Mouse (Mus musculus): ENCODE results near the gene Gm43738. TPM values are rescaled to one million over a fixed set of nuclear protein-coding genes. Genes with fewer than 3 reads are reported as not detected.
A peak's percentile ranks its signal among the peaks of the same experiment; 100 is the strongest.
"Not testable (repeated sequence)": the region's sequence is repeated elsewhere in the genome, so short reads cannot be mapped to it uniquely, and the experiment has no call there.

Gene Gm43738
- polyA plus RNA-seq, 1 experiment from 2014 or later = not detected

DNA sequence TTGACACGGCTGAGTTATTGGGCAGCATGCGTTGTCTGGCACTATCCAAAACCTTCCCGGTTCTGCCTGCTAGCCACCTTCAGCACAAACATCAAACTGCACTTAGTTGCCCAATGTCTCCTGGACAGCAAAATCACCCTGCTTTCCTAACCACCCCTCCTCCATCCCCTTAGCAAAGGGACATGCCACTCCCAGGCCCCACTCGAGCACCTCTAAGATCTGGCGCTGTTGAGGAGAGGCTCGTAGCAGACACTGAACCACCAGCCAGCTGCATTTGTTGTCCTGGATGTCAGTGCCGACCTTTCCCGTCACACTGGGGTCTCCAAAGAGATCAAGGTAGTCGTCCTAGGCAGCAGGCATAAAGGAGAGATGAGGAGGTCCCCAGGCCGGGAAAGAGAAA is 6.9 kb downstream of the Gm43738 start:
- no peak for DNase-seq (ENCODE audit: low spot score)
- H3K4me1 ChIP-seq = peaks cover 54% of the 10 kb centered on the region
- H3K36me3 ChIP-seq = peaks cover 58% of the 10 kb centered on the region
- H3K27ac ChIP-seq (replicated peaks) = no peak overlapping the region
- H3K4me3 ChIP-seq = no peak overlapping the region
- no peaks in the 10 kb centered on the region for H3K9me3 ChIP-seq (replicated peaks)
- WGBS = 89% methylated on average over 10 of the region's 10 CpGs
- peaks cover 54% of the 10 kb centered on the region for H3K27me3 ChIP-seq (ENCODE audit: low read depth, poor library complexity, severe bottlenecking)

DNA sequence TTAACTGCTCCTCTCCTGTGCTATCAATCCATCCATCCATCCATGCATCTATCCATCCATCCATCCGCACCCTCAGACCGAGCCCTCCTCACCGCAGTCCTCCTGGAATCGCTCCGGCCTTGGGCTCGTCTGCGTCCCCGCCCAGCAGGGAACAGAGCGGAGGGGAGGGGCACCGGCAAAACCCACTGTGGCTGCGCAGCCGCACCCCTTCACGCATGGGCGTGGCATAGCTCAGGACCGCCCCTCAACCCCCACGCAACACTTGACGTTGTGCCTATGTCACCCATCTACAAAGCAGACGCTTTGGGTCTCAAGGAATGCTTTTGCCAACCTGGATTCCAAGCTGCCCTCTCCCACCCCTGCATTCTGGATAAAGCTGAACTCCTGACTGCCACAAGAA is 7.7 kb downstream of the Gm43738 start, which contains the start of gene Rusc1:
Rusc1 (minus strand) TSS at position 137 of the 400 bp plus-strand sequence.
- Histone ChIP-seq H3K4me1 (peaks cover 54% of the 10 kb centered on the region), H3K4me3 (peak within 1 kb of the TSS; percentile 79), H3K36me3 (peaks cover 58% of the 10 kb centered on the region), H3K27me3 (ENCODE audit: low read depth, poor library complexity, severe bottlenecking) (peaks cover 62% of the 10 kb centered on the region), H3K9me3 (replicated peaks) (no peaks in the 10 kb centered on the region), H3K27ac (replicated peaks) (peak within 1 kb of the TSS; percentile 67)
- WGBS = 1% methylated on average over 18 of the region's 18 CpGs
- DNase-seq (ENCODE audit: low spot score) = peak; percentile 80

DNA sequence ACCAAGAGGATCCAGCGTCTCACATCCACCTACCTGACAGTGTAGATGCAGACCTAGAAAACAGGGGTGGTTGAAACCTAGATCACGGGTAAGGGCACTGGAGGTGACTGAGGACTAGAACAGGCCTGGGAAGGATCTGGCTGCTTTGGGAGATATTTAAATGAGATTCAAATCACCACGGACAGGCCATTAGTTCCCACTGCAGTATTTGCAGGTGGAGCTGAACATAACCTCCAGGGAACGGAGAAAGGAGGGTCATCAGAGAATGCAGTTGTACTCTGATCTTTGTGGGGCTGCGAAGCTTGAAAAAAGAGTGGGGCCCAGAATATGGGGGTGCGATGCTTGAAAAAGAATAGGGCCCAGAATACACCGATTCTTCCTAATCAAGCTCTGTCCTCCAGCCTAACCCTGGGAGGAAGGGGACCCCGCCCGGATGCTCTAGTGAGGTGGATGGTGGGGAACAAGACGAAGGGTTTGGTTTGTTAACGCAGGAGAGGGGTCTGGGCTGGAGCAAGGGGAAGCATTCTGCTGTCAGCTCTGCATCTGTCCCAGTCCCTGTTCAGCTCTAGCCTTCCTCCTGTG is 8.3 kb downstream of the Gm43738 start:
- WGBS = 14% methylated on average over 11 of the region's 11 CpGs
- Histone ChIP-seq H3K36me3 (peaks cover 58% of the 10 kb centered on the region), H3K9me3 (replicated peaks) (no peaks in the 10 kb centered on the region), H3K27ac (replicated peaks) (peak overlapping the region; percentile 67), H3K27me3 (ENCODE audit: low read depth, poor library complexity, severe bottlenecking) (peaks cover 68% of the 10 kb centered on the region), H3K4me1 (peaks cover 57% of the 10 kb centered on the region), H3K4me3 (peak overlapping the region; percentile 79)
- DNase-seq (ENCODE audit: low spot score) = no peak

DNA sequence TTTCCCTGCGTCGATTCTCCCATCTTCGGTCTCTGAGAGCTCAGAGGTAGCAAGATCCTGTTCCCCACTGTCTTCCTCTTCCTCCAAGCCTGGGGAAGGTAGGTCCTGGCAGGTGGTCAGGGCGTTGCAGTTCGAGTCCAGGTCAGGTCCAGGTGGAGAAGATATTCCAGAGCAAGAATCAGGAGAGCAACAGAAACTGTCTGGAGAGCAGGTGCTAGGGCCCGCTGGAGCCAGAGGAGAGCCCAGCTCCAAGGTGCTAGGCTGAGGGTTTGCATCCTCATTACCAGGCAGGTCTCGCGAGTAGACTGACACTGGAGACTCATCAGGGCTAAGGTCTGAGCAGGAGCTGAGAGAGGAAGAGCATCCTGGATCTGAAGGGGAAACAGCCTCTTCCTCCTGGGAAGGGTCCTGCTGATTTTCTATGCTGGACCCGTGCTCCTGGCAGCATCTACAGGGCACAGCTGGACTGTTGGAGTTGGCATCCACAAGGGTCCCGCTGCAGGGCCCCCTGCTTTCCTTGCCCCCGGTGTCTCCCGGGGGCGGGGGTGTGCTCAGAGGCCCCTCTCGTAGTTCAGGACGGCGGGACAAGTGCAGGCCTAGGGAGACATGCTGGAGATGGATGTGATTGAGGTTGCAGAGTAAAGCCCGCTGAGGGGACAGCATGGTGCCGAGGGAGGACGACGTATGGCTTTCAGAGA is 8.9 kb downstream of the Gm43738 start:
- peaks cover 53% of the 10 kb centered on the region for H3K36me3 ChIP-seq
- no peak for DNase-seq (ENCODE audit: low spot score)
- H3K9me3 ChIP-seq (replicated peaks) = no peaks in the 10 kb centered on the region
- H3K27ac ChIP-seq (replicated peaks) = peak overlapping the region; percentile 89; the same call in 1 of the 2 replicates
- WGBS = 7% methylated on average over 20 of the region's 20 CpGs
- H3K4me3 ChIP-seq = peak overlapping the region; percentile 79
- peaks cover 70% of the 10 kb centered on the region for H3K27me3 ChIP-seq (ENCODE audit: low read depth, poor library complexity, severe bottlenecking)
- H3K4me1 ChIP-seq = peaks cover 59% of the 10 kb centered on the region

DNA sequence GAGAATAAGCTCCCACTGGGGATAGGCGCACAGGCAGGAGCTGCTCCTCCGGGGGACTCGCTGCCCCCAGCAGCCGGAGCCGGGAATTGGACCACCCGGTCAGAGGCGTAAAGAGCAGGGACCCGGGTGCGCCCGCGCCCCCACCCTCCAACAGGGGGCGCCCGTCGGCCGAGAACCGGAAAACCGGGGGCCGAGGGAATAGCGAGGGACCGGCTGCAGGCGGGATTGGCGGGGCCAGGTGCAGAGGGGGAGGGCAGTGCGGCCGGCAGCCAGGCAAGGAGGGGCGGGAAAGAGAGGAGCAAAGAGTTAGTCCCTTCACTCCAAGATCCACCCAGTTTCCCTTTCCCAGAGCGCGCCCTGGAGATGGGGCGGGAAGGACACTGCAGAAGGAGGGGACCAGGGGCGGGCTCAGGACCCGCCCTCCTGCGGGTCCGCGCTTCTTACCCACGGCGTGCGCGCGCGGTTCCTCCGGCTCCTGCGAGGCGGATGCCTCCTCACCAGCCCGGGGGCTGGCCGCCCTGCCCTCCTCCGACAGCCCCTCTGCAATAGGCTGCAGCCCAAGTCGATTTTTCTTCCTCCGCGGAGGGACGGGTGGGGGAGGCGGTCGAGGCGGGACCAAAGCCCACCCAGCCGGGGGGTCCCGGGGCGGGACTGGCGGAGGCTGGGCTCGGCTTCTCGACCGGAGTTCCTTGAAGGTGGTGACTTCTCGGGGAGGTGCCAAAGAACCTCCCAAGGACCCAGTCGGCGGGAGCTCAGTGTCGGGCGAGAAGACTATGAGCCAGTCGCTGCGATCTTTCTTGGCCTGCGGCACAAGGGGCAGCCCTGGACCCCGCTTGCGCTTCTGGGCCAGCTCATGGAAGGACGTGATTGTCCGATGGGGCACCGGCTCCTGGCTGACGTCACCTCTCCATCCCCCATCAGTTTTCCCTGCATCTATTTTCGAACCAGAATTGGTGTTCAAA is 9.9 kb downstream of the Gm43738 start:
- Histone ChIP-seq H3K27me3 (ENCODE audit: low read depth, poor library complexity, severe bottlenecking) (peaks cover 70% of the 10 kb centered on the region), H3K36me3 (peaks cover 47% of the 10 kb centered on the region), H3K4me1 (peaks cover 59% of the 10 kb centered on the region), H3K27ac (replicated peaks) (peak overlapping the region; percentile 89), H3K4me3 (peak overlapping the region; percentile 79), H3K9me3 (replicated peaks) (no peaks in the 10 kb centered on the region)
- 1% methylated on average over 74 of the region's 74 CpGs for WGBS
- DNase-seq (ENCODE audit: low spot score) = peak; percentile 88

DNA sequence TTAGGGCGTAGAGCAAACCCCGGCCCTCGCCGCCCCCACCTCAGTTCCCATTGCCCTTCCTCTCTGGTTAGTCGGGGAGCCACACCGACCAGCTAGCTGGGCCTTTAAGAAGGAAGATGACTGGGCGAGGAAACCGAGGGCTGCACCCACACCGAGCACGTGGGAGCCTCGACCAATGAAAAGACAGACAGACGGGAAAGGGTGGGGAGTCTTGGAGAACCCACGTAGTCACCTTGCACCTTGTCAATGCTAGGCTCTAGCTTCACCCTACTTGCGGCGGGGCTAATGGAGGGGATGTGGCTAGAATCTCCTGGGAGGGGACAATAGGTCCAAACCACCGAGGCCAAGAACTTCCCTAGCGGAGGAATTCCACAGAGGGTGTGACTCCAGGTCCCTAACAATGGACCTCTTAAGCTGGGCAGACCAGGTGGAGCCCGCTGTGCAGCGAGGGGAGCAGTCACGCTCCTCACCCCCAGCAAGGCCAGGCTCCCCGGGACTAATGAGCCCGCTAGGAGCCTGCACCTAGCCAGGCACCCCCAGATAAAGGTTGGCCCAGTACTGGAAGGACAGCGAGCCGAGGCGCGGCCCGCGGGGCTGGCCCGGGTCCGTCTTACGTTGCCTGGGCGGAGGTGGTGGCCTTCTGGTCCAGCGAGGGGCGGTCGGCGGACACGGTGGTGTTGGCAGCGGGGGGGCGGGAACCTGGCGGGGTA is 10.9 kb downstream of the Gm43738 start:
- DNase-seq (ENCODE audit: low spot score) = peak; percentile 78
- H3K36me3 ChIP-seq = peaks cover 42% of the 10 kb centered on the region
- H3K4me3 ChIP-seq = peak overlapping the region; percentile 79
- H3K4me1 ChIP-seq = peaks cover 59% of the 10 kb centered on the region
- H3K27ac ChIP-seq (replicated peaks) = peak overlapping the region; percentile 89
- no peaks in the 10 kb centered on the region for H3K9me3 ChIP-seq (replicated peaks)
- peaks cover 70% of the 10 kb centered on the region for H3K27me3 ChIP-seq (ENCODE audit: low read depth, poor library complexity, severe bottlenecking)
- under 1% methylated on average over 40 of the region's 40 CpGs for WGBS

DNA sequence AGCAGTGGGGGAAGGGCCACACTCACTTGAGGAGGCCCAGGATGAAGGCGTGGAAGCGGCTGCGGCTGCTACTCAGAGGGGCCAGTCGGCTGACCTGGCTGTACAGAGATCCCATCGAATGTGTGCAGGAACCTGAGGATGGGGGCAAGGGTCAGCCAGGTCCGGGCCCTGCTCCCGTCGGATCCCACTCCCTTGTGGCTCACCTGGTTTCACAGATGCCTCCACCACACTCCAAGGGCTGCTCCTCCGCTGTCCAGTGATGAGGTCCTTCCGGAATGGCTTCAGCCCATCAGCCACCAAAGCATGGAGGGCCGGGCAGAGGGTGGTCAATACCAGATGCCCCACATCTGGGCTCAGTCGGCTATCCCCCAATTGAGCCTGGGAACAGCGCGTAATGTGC is 11.9 kb downstream of the Gm43738 start:
- peak overlapping the region; percentile 79 for H3K4me3 ChIP-seq
- 67% methylated on average over 14 of the region's 14 CpGs for WGBS
- no peak for DNase-seq (ENCODE audit: low spot score)
- H3K27ac ChIP-seq (replicated peaks) = no peak overlapping the region
- peaks cover 59% of the 10 kb centered on the region for H3K4me1 ChIP-seq
- H3K27me3 ChIP-seq (ENCODE audit: low read depth, poor library complexity, severe bottlenecking) = peaks cover 60% of the 10 kb centered on the region
- H3K9me3 ChIP-seq (replicated peaks) = no peaks in the 10 kb centered on the region
- H3K36me3 ChIP-seq = peaks cover 42% of the 10 kb centered on the region

DNA sequence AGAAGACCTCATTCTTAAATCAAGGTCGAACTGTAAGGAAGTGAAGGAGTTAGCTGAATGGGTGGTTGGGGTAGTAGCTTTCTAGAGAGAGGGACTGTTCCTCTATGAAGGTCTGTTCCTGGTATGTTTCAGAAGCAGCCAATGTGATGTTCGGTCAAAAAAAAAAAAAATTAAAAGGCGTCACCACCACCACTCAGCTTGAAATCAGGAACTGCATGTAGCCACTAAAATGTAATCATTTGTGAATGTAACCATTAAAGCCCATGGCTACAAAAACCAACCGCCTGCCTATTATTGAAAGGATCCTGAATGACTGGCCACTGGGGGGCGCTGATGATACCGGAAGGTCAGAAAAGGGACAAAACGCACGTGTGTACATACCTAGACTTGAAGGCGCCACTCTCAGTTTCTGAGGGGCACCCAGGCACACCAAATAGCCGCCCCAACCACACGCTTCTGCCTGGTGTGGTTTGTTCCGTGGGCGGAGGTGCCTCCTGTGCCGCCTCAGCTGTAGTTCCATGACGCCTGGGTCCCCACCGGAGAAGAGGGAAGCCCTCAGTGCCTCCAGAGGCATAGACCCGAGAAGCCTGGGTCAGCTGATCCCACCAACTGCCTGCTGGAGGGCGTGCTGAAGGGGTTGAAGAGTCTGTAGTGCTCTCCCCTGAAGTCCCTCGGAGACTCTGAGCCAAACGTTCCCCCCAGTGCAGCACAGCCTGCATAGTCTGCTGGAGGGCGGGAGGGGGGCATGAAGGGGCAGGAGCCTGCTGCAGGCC is 13.4 kb downstream of the Gm43738 start:
- DNase-seq (ENCODE audit: low spot score) = peak; percentile 76
- H3K27ac ChIP-seq (replicated peaks) = peak overlapping the region; percentile 52; the same call in 1 of the 2 replicates
- H3K36me3 ChIP-seq = peaks cover 37% of the 10 kb centered on the region
- peaks cover 49% of the 10 kb centered on the region for H3K4me1 ChIP-seq
- no peaks in the 10 kb centered on the region for H3K9me3 ChIP-seq (replicated peaks)
- 34% methylated on average over 21 of the region's 21 CpGs for WGBS
- peak overlapping the region; percentile 23; the same call in 1 of the 2 replicates for H3K4me3 ChIP-seq
- H3K27me3 ChIP-seq (ENCODE audit: low read depth, poor library complexity, severe bottlenecking) = peaks cover 46% of the 10 kb centered on the region

DNA sequence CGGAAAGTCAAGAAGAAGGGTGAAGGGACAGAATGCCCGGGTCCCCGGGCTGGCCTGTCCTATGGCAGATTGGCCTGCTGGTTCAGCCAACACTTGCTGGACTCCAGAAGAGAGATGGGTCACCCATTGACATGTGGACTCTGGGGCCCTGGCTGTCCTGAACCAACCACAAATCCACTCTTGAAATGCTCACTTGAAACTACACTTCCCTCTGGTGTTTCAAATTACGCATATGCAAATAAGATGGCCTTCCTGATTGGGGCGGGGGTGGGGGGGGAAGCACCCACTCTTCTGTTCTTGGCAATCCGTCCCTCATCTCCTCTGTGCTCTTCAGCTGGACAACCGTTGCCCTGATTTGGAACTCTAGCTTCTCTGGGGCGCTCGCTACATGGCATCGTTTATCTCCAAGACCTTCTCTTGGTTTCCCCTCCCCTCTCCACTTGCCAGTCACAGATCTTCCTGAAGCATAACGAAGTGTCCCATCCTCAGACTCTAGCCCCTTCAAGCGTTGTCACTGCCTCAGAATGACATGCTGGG is 16.2 kb downstream of the Gm43738 start:
- Histone ChIP-seq H3K36me3 (peaks cover 56% of the 10 kb centered on the region), H3K9me3 (replicated peaks) (no peaks in the 10 kb centered on the region), H3K27me3 (ENCODE audit: low read depth, poor library complexity, severe bottlenecking) (peaks cover 23% of the 10 kb centered on the region), H3K27ac (replicated peaks) (no peak overlapping the region), H3K4me3 (no peak overlapping the region), H3K4me1 (peaks cover 21% of the 10 kb centered on the region)
- WGBS = 85% methylated on average over 12 of the region's 12 CpGs
- DNase-seq (ENCODE audit: low spot score) = no peak

DNA sequence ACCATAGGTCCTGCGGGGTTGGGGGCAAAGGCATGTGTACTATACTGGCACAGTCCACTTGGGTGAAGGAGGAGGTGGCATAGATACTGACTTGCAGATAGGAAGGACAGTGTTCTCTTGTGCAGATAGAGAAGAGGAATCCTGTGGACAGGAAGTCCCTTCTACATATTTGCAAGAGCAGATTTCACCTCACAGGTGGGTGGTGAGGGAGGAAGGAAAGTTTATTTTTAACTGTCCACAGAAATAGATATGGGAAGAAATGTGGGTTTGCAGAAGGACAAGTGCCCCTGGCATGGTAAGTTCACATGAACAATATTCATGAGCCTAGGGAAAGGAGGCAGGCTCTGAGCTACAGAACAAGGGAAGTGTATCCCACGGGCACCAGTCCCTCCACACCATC is 16.8 kb downstream of the Gm43738 start:
- WGBS = 96% methylated on average over 2 of the region's 2 CpGs
- Histone ChIP-seq H3K36me3 (peaks cover 61% of the 10 kb centered on the region), H3K27ac (replicated peaks) (no peak overlapping the region), H3K27me3 (ENCODE audit: low read depth, poor library complexity, severe bottlenecking) (peaks cover 17% of the 10 kb centered on the region), H3K9me3 (replicated peaks) (no peaks in the 10 kb centered on the region), H3K4me1 (peaks cover 15% of the 10 kb centered on the region), H3K4me3 (no peak overlapping the region)
- no peak for DNase-seq (ENCODE audit: low spot score)

DNA sequence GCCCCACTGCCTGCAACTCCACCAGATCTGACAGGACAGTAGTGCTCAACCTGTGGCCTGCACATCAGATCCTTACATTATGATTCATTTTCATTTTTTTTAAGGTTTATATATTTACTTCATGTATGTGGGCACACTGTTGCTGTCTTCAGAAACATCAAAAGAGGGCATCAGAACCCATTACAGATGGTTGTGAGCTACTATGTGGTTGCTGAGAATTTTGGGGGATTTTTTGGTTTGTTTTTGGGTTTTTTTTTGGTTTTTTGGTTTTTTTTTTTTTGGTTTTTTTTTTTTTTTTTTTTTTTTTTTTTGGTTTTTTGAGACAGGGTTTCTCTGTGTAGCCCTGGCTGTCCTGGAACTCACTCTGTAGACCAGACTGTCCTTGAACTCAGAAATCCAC is 18.6 kb downstream of the Gm43738 start:
- not testable (repeated sequence) for H3K4me3 ChIP-seq; H3K27me3 ChIP-seq (ENCODE audit: low read depth, poor library complexity, severe bottlenecking); H3K9me3 ChIP-seq (replicated peaks); H3K4me1 ChIP-seq; H3K27ac ChIP-seq (replicated peaks); DNase-seq (ENCODE audit: low spot score)
- H3K36me3 ChIP-seq = peaks cover 64% of the 10 kb centered on the region
